Mouse (Mus musculus) embryo, embryonic 10 days (tissue): ENCODE measurements around the gene Tspyl1.
"Not testable (repeated sequence)": the region's sequence is repeated elsewhere in the genome, so short reads cannot be mapped to it uniquely, and the experiment has no call there.

ENCODE experiments used
- DNase-seq: peaks from one replicate; pipeline ENCODE4 v3.0.0-alpha.2; 2015; ENCODE audit warnings: low spot score

The Tspyl1 gene

DNA sequence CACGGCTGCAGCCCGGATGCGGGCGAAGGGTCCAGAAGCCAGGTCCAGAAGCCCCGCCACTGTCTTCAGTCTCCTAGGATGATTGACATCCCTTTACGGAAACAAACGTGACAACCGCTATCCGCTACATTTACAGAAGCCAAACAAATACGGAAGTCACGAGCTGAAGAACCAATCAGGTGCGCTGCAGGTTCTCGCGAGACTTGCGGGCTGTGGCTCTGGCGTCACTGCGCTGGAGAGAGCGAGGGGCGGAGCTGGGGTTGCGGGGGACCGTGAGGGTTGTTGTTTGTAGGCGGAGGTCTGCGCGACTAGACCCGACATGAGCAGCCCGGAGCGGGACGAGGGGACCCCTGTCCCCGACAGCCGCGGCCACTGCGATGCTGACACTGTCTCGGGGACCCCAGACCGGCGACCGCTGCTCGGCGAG is at the start of gene Tspyl1:
Gene Tspyl1 (plus strand): TSS at position 229 of the 427 bp plus-strand sequence.
- peak; percentile 99 for DNase-seq

DNA sequence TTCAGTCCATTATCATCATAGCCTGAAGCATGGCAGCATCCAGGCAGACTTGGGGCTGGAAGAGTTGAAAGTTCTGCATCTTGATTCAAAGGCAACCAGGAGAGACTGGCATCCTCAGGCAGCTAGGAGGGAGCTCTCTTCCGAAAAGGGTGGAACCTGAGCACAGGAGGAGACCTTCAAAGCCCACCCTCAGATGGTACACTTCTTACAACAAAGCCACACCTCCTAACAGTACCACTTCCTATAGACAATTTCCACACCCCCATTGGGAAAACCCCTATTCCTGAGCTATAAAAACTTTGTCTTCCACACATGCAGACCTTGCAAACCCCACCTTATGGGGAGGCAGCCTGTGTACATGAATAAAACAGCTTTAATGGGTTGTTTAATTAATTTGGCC is 48.6 kb upstream of the Tspyl1 start:
- no peak for DNase-seq

DNA sequence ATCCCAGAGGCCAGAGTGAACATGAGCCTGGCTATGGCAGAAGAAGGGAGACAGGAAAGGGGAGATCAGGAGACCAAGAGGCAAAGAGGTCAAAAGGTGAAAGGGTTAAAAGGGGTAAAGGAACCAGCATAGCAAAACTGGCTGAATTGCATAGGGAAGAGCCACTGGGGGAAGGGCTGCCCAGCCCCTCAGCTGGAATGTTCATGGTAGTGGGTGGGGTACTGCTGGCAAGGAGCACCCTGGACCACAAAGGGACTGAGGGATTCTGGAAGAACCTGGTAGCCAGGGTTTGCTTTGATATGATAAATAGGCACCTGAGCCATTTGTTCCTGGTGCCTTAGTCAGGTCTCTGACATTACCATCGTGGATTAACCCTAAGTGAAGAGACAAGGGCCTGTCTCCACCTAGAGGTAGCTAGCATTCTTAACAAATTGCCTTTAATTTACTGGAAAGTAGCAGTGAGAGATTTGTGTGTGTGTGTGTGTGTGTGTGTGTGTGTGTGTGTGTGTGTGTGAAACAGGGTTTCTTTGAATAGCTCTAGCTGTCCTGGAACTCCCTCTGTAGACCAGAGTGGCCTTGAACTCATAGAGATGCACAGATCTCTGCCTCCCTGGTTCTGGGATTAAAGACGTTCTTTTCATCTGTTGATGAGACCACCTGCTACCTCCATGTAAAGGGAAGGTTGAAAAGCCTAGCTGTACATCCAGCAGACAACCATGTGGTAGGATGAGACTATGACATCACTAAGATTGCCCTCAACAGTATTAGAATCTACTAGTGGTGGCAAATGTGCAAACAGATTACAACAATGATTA is 47.9 kb upstream of the Tspyl1 start:
- peak; percentile 41 for DNase-seq

DNA sequence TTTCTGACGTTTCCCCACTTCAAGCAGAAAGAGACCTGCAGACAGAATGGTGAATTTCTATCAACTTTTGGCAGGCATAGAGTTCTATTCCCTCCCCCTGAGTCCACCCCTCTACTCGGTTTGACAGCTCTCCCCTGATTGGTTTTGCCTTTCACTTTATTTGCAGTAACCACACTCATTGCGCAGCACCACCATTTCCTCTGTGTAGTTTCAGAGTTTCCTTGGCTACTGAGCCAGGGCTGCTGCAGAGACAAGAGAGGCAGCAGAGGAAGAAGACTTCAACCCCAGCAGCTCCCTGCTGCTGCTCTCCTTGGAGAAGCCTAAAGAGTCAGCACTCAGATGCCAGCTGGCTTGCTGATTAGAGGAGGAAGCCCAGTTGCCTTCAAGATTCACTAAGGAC is 46.6 kb upstream of the Tspyl1 start:
- no peak for DNase-seq

DNA sequence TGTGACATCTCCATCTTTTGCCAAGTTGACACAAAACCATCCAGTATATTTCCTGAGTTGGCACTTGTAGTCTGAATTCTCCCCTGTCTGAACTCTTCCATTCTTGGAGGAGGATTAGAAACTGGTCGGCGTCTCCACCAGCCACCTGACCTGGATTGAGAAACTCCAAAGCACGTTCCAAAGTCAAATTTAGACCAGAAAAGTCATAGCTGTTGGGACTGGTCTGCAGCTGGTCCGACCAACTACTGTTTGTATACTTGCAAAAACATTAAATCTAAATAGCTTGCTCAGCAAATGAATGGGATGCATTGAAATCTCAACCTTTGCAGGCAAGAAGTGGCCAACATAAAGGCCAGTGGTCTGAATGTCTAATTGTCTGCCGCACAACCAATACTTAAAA is 45.4 kb upstream of the Tspyl1 start:
- no peak for DNase-seq

DNA sequence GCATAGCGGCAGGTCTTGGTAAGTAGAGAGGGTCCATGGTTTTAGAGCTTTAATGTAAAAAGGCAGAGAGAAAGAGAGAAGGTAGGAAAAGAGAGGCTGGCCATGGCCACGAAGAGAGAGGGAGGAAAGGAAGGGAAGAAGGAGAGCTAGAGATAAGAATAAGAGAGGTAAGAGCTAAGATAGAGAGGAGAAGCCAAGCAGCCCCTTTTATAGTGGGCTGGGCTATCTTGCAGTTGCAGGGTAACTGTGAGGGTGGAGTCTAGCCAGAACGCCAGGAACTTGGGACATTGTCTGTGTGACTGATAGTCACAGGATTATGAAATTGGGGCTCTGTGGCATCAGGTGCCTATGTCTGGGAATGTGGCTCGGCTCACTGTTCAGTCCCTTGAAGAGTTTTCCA is 43.5 kb upstream of the Tspyl1 start:
- no peak for DNase-seq

DNA sequence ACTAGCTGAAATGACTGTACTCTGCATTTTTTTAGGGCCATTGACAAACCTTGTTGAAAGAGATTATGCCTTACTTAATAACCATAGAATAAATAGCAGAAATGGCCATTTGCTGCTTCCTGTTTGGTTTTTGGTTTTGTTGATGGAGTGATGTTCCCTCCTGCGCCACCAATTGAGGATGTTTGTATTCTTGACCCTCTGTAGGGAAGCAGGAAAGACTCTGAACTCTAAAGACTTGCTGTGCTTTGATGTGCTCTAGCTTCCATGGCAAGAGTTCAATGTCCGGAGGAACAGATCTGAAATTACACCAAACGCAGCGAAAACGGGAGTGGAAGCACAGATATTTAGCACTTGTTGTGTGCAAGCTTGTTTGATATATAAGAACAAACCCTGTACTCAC is 37.2 kb upstream of the Tspyl1 start:
- no peak for DNase-seq

DNA sequence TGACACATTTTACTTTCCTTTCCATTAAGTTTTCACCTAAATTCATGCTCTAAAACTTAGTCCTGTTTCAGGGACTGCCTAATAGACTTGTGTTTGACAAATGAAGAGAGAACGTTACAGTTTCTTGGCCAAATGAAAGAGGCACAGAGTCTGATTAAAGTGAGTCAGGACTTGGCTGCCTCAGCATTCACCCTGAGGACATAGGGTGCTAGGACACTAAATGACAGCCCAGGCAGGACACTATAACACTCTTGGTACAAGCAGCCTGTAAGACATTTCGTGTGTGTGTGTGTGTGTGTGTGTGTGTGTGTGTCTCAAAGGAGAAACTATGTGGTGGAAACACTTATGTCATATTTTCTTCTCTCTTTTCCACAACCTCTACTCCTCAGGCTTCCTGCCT is 35.9 kb upstream of the Tspyl1 start:
- DNase-seq = no peak

DNA sequence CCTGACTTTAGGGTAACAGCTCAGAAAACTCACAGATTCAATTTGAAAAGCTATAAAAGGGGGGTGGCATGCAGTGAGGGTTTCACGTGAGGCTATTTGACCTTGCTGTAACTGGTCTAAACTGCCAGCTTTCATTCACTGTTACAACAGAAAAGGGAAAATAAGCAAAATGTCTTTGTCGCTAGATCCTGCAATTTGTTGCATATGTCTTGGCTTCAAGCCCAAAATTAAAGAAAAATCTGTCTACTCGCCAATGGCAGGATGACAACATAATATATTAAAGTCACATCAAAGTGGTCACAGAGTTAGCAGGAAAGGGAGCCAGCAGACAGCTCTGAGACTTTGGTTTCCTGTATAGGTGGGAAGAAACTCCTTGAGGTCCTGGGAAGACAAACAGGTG is 34.2 kb upstream of the Tspyl1 start:
- no peak for DNase-seq

DNA sequence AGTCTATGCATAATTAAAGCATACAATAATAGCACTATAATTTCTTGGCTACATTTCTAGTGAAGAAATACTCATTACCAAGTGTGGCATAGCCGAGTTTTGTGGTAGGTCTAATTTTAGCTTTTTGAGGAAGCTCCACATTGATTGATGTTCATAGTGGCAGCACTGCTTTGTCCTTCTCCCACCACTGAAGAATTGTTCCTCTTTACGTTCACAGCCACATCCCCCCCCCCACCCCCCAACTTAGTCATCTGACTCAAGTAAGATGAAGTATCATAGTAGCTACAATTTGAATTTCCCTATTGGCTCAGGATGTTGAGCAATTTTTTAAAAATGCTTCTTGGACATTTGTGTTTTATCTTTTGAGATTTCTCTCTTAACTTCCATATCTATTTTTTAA is 32.4 kb upstream of the Tspyl1 start:
- no peak for DNase-seq

DNA sequence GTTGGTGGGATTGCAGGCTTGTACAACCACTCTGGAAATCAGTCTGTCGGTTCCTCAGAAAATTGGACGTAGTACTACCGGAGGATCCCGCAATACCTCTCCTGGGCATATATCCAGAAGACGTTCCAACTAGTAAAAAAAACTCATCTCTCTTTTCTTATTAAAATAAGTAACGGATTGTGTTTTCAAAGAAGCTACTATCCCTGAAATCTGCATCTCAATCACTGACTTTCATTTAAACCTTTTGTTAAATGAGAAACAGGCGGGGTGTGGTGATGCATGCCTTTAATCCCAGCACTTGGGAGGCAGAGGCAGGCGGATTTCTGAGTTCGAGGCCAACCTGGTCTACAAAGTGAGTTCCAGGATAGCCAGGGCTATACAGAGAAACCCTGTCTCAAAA is 29.2 kb upstream of the Tspyl1 start:
- DNase-seq = not testable (repeated sequence)

DNA sequence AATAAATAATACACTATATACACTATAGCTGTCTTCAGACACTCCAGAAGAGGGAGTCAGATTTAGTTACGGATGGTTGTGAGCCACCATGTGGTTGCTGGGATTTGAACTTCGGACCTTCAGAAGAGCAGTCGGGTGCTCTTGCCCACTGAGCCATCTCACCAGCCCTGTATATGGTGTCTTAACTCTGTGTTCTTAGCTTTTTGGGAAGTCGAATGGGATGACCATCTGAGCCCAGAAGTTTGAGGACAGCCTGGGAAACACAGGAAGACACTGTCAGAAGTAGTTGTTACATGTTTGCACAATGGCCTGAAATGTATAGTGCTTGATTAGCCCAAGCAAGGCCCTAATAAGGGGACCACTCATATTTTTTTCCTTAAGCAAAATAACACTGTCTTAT is 16.9 kb upstream of the Tspyl1 start:
- DNase-seq = no peak

DNA sequence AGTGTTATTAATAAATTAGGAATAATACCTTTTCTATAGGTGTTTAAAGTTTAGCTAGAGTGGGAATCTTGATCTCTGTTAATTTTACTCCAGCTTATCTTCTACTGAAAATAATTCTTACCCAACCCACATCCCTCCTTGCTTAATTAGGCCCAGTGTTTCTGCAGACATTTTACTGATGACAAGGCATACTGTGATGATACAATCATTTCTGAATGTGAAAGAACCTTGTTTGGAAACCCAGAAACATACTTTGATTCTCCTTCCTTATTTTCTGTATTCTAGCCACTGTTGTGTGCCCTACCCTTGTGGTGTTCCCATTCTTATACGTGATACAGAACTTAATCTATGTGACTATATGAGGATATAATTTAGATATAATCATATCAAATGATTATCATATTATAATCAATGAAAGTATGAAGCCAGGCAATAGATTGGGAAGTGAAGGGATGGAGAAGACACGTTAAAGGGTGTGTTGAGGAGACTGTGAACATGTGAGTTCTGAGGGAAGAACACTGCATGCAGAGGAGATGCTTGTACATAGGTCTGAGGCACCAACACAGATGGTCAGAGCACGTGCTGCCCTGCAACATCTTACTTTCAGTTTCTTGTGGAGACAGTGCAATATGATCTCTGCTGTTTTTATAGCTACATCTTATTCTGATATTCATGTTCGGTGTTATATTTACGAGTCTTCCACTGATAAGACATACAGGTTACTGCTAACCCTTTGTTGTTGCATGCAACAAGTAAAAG is 14.5 kb upstream of the Tspyl1 start:
- DNase-seq = no peak

DNA sequence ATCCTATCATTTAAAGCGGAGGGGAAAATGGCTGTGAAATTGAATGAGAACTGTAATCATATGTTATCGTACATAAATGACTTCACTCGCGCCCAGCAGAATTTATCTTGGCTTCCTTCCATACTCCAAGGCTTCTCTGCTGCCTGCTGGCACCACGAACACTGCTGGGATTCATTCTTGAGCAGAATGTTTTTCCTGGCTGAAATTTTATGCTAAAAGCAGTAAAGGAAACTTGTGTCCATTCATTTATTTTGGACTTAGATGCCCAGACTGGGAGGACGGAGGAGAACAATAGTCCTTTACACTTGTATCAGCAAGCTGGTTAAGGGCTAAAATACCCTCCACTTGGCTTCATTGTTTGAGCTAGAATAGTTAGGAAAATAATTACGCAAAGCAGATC is 10.3 kb upstream of the Tspyl1 start:
- no peak for DNase-seq

DNA sequence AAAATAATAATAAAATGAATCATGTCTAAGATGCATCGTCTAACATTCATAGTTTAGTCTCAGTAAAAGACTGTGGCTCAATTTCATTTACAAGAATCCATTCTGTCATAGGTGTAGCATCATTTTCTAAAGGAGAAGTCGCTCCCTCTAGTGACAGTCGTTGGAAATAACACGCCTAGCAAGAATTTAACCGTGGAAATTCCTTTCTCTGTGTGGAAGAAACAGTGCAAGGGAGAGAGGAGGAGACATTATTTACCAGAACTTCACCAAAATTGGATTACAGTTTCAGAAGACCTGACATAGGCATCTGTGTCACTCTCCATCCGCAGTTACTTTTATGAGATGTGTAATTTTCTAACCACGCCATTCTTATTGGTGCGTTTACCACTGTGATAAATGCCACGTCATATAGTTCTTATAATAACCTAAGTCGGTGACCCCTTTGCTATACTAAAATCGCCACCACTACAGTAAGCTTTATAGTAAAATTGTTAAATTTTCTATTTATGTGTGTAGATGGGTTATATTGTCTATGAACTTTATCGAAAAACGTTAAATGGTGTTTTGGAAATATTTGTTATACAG is 1.3 kb upstream of the Tspyl1 start:
- peak; percentile 83 for DNase-seq

DNA sequence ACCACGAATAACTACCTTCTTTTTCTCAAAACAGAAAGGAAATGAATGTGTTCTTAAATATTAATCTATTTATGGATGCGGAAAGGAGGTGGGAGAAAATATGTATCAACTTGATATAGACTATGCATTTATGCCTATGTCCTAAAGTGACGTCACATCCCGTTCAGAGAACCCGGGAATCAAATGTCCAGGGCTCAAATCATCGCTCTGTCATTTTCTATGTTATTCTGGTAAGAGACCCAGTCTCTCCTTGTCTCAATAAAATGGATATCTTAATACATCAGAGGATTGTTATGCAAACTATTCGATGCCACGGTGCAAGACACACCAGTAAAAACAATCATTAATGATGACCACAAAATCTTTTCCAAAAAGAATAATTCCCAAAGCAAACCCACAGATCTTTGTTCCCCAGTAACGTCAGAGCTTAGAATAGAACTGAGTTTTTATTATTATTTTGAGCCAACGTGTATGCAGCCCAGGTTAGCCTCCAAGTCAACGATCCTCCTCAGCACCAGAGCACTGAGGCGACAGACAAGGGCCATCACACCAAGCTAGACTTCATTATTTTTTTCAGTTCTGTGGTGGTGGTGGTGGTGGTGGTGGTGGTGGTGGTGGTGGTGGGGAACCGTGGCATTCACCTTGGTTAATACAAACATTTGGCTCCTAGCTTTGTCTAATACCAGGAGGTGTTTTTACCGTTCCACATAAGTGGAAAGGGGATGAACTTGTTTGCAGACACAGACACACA is 604 bp upstream of the Tspyl1 start:
- DNase-seq = no peak

DNA sequence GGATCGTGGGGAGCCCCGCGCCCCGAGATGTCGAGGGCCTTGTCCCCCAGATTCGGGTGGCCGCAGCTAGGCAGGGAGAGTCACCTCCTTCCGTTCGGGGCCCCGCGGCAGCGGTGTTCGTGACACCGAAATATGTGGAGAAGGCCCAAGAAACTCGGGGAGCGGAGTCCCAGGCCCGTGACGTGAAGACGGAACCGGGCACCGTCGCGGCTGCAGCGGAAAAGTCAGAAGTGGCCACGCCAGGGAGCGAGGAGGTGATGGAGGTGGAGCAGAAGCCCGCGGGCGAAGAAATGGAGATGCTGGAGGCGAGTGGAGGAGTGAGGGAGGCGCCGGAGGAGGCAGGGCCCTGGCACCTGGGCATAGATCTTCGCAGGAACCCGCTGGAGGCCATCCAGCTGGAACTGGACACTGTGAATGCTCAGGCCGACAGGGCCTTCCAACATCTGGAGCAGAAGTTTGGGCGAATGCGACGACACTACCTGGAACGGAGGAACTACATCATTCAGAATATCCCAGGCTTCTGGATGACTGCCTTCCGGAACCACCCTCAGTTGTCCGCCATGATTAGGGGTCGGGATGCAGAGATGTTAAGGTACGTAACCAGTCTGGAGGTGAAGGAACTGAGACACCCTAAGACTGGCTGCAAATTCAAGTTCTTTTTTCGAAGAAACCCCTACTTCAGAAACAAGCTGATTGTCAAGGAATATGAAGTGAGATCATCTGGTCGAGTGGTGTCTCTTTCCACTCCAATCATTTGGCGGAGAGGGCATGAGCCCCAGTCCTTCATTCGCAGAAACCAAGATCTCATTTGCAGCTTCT is 639 bp downstream of the Tspyl1 start:
- DNase-seq = peak; percentile 21

DNA sequence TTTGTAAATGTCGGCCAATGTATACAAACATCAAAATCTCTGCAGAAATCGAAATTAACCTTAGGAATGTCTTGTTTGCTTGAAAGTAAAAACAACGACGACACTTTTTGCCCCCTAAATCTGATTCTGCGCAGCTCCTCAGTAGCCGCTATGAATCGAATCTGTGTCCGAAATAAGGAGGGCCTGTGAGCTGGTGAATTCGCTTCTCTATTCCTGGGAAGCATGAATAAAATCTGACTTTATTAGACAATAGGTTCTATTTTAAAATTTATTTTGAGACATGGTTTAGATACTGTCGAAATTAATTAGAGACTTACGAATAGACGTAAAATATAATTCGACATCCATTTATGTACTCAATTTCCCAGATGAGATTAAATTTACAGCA is 14.9 kb downstream of the Tspyl1 start:
- no peak for DNase-seq

DNA sequence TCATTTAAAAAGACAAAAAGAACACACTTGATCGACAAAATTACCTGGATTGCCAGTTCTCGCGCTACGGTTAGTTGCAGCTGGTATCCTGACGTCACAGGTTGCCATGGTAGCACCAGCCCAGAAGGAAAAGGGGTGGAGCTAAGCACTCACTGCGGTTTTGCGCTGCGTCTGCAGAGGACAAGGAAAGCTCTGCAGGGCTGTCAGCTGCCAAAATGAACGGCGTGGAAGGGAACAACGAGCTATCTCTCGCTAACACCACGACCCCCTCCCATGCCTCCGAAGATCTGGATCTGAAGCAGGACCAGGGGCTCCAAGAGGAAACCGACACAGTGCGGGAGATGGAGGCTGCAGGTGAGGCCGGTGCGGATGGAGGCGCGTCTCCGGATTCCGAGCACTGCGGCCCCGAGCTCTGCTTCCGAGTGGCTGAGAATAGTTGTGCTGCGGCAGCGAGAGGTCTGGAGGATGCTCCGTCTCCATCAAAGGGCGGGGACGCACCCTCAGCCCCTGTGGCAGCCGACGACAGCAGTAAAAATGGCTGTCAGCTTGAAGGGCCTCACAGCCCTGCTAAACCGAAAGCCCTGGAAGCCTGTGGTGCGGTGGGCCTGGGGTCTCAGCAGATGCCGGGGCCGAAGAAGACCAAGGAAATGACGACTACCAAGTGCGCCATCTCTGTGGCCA is 15.4 kb downstream of the Tspyl1 start, which contains the start of gene Tspyl4:
Gene Tspyl4 (plus strand): TSS at position 144 of the 681 bp plus-strand sequence.
- DNase-seq = peak; percentile 99

DNA sequence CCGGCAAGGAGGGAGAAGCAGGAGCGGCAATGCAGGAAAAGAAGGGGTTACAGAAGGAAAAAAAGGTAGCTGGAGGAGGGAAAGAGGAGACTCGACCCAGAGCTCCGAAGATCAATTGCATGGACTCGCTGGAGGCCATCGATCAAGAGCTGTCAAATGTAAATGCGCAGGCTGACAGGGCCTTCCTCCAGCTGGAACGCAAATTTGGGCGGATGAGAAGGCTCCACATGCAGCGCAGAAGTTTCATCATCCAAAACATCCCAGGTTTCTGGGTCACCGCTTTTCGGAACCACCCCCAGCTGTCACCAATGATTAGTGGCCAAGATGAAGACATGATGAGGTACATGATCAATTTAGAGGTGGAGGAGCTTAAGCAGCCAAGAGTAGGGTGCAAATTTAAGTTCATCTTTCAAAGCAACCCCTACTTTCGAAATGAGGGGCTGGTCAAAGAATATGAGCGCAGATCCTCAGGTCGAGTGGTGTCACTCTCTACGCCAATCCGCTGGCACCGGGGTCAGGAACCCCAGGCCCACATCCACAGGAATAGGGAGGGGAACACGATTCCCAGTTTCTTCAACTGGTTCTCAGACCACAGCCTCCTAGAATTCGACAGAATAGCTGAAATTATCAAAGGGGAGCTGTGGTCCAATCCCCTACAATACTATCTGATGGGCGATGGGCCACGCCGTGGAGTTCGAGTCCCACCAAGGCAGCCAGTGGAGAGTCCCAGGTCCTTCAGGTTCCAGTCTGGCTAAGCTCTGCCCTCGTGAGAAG is 16.2 kb downstream of the Tspyl1 start:
- DNase-seq = peak; percentile 70
